Mouse (Mus musculus) layer of hippocampus, postnatal 25 days (tissue): ENCODE measurements at regions not wholly inside any gene's neighbourhood (a gene's known extent, or its start where the extent isn't known, plus 50 kb on each side); places are given as distances from the start of the nearest gene placed in this dataset.

ENCODE experiments used
- DNase-seq, 2 experiments: peaks; one replicate each; pipeline ENCODE4 v3.0.0; 2022; ENCODE audit warnings: mixed read lengths in 2 of 2, low spot score in 1 of 2; ENCODE audit errors: extremely low spot score in 1 of 2

DNA sequence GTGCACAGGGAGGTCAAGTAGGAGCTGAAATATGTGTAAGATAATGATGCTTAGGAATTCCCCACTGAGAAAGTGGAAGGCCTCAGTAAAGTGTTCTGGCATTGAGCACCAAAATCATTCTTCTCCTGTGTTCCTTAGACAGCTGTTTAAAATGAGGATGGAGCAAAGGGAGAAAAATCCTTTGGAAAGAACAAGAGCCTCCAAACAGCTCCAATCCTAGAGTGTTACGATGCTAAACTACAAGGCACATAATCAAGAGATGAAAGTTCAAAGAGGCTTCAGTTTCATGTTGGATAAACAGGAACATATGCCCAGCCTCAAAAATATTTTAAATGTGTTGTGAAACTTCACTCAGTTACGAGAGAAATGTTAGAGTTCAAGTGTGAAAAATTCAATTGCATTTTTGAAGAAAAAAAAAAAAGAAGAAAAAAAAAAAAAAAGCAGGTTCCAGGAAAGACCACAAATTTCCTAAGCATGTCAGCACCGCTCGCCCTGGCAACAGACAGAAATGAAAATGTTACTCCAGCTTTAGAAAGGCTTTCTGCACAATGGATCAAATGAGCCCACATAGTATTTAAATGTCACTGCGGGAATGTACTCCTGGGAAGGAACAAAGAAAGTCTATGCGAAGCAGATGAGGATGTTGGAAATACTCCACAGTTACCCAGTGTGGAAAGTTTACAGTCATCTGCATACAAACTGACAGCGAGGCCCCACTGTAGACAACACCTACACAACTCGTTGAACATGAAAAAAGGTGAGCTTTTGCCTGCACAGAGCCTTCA is 116.5 kb upstream of the Prkd1 start:
- no peak for DNase-seq

DNA sequence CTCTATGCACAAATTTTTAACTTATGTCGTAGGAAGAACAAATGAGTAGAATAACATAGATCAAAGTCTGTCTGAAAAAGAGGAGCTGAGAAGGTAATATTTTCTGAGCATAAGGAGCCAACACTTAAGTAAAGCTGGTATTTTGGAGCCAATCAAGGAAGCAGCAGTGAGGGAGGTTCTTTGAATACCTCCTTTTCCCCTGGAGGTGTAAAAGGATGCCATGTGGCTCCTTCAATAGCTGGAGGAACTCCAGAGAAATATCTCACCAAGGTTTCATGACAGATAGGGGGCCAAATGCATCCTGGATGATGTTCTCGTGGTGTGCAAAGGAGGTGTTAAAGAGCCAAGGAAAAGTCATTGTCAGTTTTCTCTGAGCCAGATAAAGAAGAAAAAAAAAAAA is 115.6 kb upstream of the Prkd1 start:
- no peak for DNase-seq

DNA sequence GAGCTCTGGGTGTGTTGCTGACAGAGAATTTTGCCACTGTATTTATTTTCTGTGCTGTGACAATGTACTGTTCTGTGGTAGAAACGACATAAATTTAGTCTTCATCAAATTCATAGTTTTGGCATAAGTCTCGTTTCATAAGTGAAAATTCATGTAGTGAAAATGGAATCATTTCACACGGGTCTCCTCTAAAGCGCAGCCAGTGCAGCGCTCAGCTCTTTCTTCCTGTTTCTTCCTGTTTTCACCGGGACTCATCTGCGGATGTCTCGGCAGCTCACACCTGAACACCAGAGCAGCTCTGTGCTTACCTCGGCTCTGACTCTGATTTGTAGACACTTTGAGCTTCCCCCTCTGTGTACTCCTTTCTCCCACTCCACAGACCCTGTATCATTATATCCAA is 85.2 kb upstream of the Prkd1 start:
- DNase-seq, result no peak

DNA sequence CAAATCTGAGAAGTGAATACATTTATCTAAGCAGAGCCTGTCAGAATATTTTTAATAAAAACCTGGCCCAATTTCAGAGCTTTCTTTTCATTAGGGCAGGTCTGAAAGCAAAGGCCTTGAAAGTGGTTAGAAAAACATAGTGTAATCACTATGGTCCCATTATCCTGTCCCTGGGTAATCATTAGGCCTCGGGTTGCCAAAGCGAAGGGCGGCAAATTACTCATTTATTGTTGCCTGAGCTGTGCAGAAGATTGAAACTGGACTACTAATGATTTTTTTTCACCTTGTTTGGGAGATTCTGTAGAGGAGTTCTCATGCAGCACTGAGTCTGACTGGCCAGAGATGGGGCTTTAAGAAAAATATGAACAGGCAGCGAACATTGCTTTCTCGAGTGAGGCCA is 63.7 kb upstream of the Prkd1 start:
- no peak for DNase-seq

DNA sequence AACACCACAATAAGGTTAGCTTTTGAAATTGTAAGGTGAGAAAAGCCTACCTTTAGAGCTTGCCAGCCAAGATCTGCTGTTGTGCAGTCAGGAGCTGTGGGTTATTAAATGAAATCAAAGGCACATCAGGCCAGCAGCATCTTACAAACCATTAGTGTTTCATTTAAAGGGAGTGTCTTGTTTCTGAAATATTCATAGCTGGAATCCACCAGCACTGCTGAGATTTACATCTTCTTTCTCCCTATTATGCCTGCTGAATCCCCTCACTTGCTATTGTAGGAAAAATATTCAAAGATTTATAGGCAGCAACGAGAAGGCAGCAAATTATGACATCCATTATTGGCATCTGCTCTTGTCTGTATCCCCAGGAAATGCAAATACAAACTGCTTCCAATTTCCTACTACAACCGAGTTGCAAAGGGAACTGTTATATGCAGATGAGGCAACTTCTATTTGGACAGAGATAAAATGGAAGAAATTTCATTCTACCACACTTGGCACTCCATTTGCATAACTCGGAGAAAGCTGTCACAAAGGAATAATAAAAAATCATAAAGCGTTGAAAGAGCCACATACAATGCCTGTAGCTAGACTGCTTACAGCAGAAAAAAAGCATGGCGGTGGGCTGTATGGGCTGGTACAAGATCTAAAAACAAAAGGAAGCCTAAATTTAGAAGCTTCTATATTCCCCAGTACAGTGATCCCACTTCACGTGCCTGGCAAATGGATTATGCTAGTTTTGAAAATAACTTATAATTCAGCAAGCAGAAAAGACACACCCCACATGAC is 60.3 kb upstream of the Prkd1 start:
- no peak for DNase-seq

DNA sequence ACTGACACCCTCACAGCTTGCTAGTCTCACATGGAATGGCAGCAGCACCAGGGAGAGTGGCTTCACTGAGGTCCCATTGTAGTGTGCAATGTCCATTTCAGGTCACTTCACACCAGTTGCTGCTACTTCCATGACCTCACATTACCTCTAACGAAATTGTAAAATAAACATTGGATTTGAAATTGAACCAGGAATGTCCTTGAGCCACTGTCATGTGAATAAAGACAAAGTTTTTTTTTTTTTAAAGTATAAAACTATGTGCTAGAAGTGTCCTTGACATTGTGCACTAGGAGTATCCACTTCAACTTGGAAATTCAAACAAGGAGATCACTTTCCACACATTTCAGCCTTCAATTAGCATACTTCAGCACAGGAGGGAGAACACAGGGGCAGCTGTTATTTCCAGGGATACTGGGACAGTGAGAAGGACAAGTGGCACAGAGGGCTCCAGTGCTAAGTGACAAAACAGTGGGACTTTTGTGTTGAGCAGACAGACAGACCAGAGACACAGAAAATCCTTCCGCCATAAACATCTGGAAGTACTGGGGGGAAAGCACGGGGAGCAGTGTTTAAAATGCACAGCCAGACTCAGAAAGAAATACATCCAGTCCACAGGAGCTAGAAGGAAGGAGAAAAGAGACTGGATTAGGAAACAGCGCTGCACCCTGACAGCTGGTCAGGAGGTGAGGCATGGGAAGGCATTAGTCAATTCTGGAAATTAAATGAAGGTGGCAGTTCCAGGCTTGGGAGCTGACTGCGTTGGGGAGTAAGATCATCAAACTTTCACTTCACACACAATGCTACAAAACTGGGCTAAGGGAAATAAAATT is 49.9 kb upstream of the Prkd1 start:
- no peak for DNase-seq
